Mouse (Mus musculus) liver, adult 2 months (tissue): ENCODE results near the gene Nfam1. TPM values are rescaled to one million over a fixed set of nuclear protein-coding genes. Genes with fewer than 3 reads are reported as not detected.
"Not testable (repeated sequence)": the region's sequence is repeated elsewhere in the genome, so short reads cannot be mapped to it uniquely, and the experiment has no call there.

Experiments used
- DNase-seq: peaks from one replicate; pipeline ENCODE4 v3.0.0-alpha.2; 2011; ENCODE audit warnings: low read depth, low spot score; ENCODE audit errors: extremely low read depth
- H3K27ac ChIP-seq: fragments of 200-500 bp; replicated peaks from 2 replicates; pipeline ENCODE4 v1.5.1; 2012; ENCODE audit warnings: low read depth, mild to moderate bottlenecking, control low read depth, inconsistent platforms, low read length; ENCODE audit not compliant: insufficient read depth
- H3K27me3 ChIP-seq: fragments of 200-500 bp; 2 replicates; pipeline ENCODE4 v1.6.1; 2012; ENCODE audit warnings: mild to moderate bottlenecking, moderate library complexity, low read length, inconsistent platforms; ENCODE audit not compliant: control insufficient read depth, insufficient read depth
- H3K36me3 ChIP-seq: fragments of 200-500 bp; 2 replicates; pipeline ENCODE4 v1.6.1; 2012; ENCODE audit warnings: low read length, inconsistent platforms; ENCODE audit not compliant: control insufficient read depth, insufficient read depth
- H3K4me1 ChIP-seq: fragments of 200-500 bp; 2 replicates; pipeline ENCODE4 v1.6.1; 2011; ENCODE audit warnings: low read length; ENCODE audit not compliant: control insufficient read depth, insufficient read depth
- H3K4me3 ChIP-seq: fragments of 200-500 bp; 2 replicates; pipeline ENCODE4 v1.5.1; 2011; ENCODE audit warnings: low read depth, mild to moderate bottlenecking, control low read depth, low read length, moderate library complexity; ENCODE audit not compliant: insufficient read depth
- H3K79me2 ChIP-seq: fragments of 200-500 bp; 2 replicates; pipeline ENCODE4 v1.6.1; 2012; ENCODE audit warnings: inconsistent platforms, mild to moderate bottlenecking, low read length, moderate library complexity; ENCODE audit not compliant: control insufficient read depth, insufficient read depth
- H3K9ac ChIP-seq: fragments of 200-500 bp; 2 replicates; pipeline ENCODE4 v1.6.1; 2012; ENCODE audit warnings: low read depth, mild to moderate bottlenecking, control low read depth, inconsistent platforms, low read length
- CTCF ChIP-seq: fragments of 200-500 bp; IDR thresholded peaks from 2 replicates; pipeline ENCODE4 v1.5.1; 2011; ENCODE audit warnings: low read depth, low read length, control low read depth
- POLR2A ChIP-seq: fragments of 200-500 bp; IDR thresholded peaks from 2 replicates; pipeline ENCODE4 v1.6.1; 2011; ENCODE audit warnings: low read length, control low read depth; ENCODE audit not compliant: insufficient read depth; ENCODE audit errors: extremely low read depth
- WGBS: fragments of 180-500 bp; shearing (Covaris S2); methylation state at CpG from one replicate; pipeline ENCODE4 v1.1.7; 2018; 5-methylcytosine and 5-hydroxymethylcytosine counted together
- polyA plus RNA-seq: library from polyadenylated mRNA; depleted of rRNA; stranded (reverse); fragments of >200 nt; gene quantifications from 2 replicates; pipeline ENCODE4 v1.2.3, GENCODE M21; 2012
- total RNA-seq: library from RNA; depleted of rRNA; stranded (reverse); fragments of >200 nt; gene quantifications from 2 replicates; pipeline ENCODE4 v1.2.3, GENCODE M21; 2014

The Nfam1 gene
- total and polyA plus RNA-seq, 2 experiments, result 1.1 to 3.2 TPM

DNA sequence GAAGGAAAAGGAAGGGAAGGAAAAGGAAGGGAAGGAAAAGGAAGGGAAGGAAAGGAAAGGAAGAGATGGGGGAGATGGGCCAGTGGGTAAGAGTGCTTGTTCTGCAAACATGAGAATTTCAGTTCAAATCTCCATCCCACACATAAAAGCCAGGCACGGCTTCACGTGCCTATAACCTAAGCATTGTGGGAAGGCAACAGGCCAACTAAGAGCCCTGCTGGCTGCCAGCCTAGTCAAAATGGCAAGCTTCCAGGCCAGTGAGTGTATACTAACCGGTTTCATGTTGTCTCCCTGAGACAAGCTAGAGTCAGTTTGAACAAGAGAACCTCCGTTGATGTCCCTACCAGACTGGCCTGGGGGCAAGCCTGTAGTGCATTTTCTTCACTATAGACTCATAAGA is 32.4 kb upstream of the Nfam1 start:
- peak; percentile 50 for DNase-seq
- 14% methylated on average over 4 of the region's 4 CpGs for WGBS

DNA sequence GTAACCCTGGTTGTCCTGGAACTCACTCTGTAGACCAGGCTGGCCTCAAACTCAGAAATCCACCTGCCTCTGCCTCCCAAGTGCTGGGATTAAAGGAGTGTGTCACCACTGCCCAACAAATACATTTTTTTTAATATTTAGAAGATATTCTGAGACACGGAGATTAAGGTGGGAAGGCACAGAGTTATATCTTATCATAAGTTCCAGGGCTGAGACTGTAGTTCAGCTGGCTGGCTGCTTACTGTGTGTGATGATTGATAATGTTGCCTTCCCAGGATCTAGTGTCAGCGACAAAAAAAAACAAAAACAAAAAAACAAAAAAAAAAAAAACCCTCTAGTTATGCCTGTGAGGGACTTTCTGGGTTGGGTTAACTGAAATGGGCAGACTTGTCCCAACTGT is 29.5 kb upstream of the Nfam1 start:
- H3K27ac ChIP-seq, H3K4me1 ChIP-seq, DNase-seq, H3K36me3 ChIP-seq, H3K27me3 ChIP-seq, H3K9ac ChIP-seq, H3K79me2 ChIP-seq, H3K4me3 ChIP-seq: not testable (repeated sequence)
- 76% methylated on average over 2 of the region's 2 CpGs for WGBS

More for the DNA sequence above, 32.4 kb upstream of the Nfam1 start:
- Histone ChIP-seq H3K79me2 (no peaks in the 10 kb centered on the region), H3K4me3 (no peak overlapping the region), H3K4me1 (no peaks in the 10 kb centered on the region), H3K9ac (no peak overlapping the region), H3K27ac (no peak overlapping the region), H3K27me3 (no peaks in the 10 kb centered on the region), H3K36me3 (no peaks in the 10 kb centered on the region)
- no peak for TF ChIP-seq CTCF
- TF ChIP-seq POLR2A, result no peak

GRCm38 (mm10) chr15:83061689-83062088 is 28.6 kb upstream of the Nfam1 start:
- DNase-seq, result no peak
- 14% methylated on average over 5 of the region's 5 CpGs for WGBS
- Histone ChIP-seq H3K4me1 (no peaks in the 10 kb centered on the region), H3K27me3 (peaks cover 8% of the 10 kb centered on the region; the same call in 1 of the 2 replicates), H3K79me2 (no peaks in the 10 kb centered on the region), H3K9ac (no peak overlapping the region), H3K27ac (no peak overlapping the region), H3K4me3 (no peak overlapping the region), H3K36me3 (no peaks in the 10 kb centered on the region)
- TF ChIP-seq CTCF (no peak), POLR2A (no peak)

DNA sequence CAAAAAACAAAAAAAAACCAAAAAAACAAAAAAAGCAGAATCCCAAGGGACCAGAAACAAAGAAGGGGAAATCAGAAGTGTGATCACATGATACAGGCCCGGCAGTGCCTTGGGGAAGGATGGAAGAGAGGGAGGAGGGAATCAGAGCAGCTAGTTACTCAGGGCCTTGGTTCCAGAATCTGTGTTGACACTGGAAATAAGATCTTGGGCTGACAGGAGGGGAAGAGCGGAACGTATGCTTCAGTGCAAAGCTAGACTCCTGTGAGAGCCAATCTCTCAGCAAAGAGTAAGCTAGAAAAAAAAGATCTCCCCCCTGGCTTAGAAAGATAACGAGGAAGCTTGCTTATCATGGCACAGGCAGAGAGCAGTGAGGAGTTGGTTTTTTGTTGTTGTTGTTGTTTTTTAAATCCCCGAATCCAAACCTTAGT is 26.1 kb upstream of the Nfam1 start:
- 54% methylated on average over 5 of the region's 5 CpGs for WGBS
- TF ChIP-seq POLR2A (no peak), CTCF (no peak)
- Histone ChIP-seq H3K27ac (no peak overlapping the region), H3K9ac (no peak overlapping the region), H3K4me3 (no peak overlapping the region), H3K36me3 (no peaks in the 10 kb centered on the region), H3K4me1 (no peaks in the 10 kb centered on the region), H3K79me2 (no peaks in the 10 kb centered on the region), H3K27me3 (peaks cover 8% of the 10 kb centered on the region; the same call in 1 of the 2 replicates)
- DNase-seq, result no peak

DNA sequence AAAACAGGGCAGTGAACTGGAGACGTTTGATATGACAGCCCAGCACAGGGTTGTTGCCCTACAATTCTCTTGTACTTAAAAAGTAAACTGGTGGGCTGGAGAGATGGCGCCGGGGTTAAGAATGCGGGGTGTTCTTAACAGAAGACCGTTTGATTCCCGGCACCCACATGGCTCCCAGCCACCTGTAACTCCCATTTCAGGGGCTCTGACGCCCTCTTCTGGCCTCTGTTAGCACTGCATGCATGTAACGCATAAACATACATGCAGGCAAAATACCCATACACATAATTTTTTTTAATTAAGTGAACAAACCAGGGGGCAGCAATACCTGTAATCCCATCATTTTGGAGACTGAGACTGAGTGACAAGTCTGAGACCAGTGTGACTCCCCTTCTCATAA is 24.4 kb upstream of the Nfam1 start:
- no peaks in the 10 kb centered on the region for H3K36me3 ChIP-seq
- 71% methylated on average over 8 of the region's 8 CpGs for WGBS
- H3K27me3 ChIP-seq, result peaks cover 8% of the 10 kb centered on the region; the same call in 1 of the 2 replicates

GRCm38 (mm10) chr15:83056378-83057083 is 23.4 kb upstream of the Nfam1 start:
- DNase-seq, result no peak
- TF ChIP-seq CTCF (no peak), POLR2A (no peak)
- no peak overlapping the region for H3K9ac ChIP-seq
- no peaks in the 10 kb centered on the region for H3K4me1 ChIP-seq
- 3% methylated on average over 29 of the region's 29 CpGs for WGBS
- H3K79me2 ChIP-seq, result no peaks in the 10 kb centered on the region
- H3K27ac ChIP-seq, result no peak overlapping the region
- H3K27me3 ChIP-seq, result peaks cover 8% of the 10 kb centered on the region; the same call in 1 of the 2 replicates
- H3K4me3 ChIP-seq, result peak overlapping the region; percentile 32; the same call in 1 of the 2 replicates
- no peaks in the 10 kb centered on the region for H3K36me3 ChIP-seq

More for the DNA sequence above, 24.4 kb upstream of the Nfam1 start:
- no peak overlapping the region for H3K4me3 ChIP-seq
- no peak for TF ChIP-seq POLR2A
- 0 out of 2 replicates have a peak, but pooled peaks have one; percentile 3 for TF ChIP-seq CTCF
- H3K27ac ChIP-seq, result no peak overlapping the region
- no peak overlapping the region for H3K9ac ChIP-seq
- no peaks in the 10 kb centered on the region for H3K79me2 ChIP-seq
- DNase-seq, result no peak
- H3K4me1 ChIP-seq, result no peaks in the 10 kb centered on the region
